ENCODE assay signal across 17 mouse cellular contexts in the genomic region with DNA sequence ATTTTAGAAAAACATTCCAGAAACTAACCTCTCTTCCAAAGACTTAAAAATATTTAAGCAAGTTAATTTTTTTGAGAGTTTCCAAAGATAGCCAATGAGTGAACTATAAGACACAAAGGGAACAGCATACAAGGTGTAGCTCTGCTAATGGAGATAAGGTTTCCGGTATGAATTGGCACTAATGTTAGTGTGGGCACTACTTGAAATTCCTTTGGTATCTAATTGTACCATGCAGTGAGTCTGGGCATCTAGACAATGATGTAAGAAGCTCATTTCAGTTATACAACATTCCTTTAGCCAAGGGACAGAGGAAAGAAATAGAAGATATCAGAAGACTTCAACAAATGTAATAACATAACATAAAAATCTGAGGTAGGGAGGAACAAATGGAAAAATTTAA.
"Had no signal": no experiment of that assay in that cellular context is flagged by ENCODE, and none has a peak within 500 bp of the region (broad histone marks: within the 10 kb centered on the region; RNA-seq: fewer than 3 reads in every experiment).

No protein-coding gene starts in this region.

- ATAC-seq: liver, postnatal 0 days; lung, postnatal 0 days; midbrain, embryonic 13.5 days; midbrain, embryonic 15.5 days had no signal

- H3K9me3 ChIP-seq: lung, embryonic 15.5 days; midbrain, embryonic 13.5 days; midbrain, embryonic 15.5 days; neural tube, embryonic 12.5 days; stomach, embryonic 15.5 days had no signal

- H3K4me3 ChIP-seq: lung, embryonic 15.5 days; midbrain, embryonic 13.5 days; midbrain, embryonic 15.5 days; neural tube, embryonic 12.5 days; stomach, embryonic 15.5 days had no signal

- H3K27me3 ChIP-seq: lung, embryonic 15.5 days; midbrain, embryonic 13.5 days; midbrain, embryonic 15.5 days; neural tube, embryonic 12.5 days; stomach, embryonic 15.5 days had no signal

- H3K4me2 ChIP-seq: lung, embryonic 15.5 days; midbrain, embryonic 11.5 days; midbrain, embryonic 13.5 days; midbrain, embryonic 15.5 days; neural tube, embryonic 12.5 days; stomach, embryonic 15.5 days had no signal

- DNase-seq: liver, postnatal 0 days; lung, adult 2 months; lung, postnatal 14 days; lung, postnatal 36 days; right cerebral cortex, postnatal 14 days; thymus, adult 2 months; thymus, postnatal 25 days; thymus, postnatal 4 days had no signal

- H3K9ac ChIP-seq: liver, postnatal 0 days; lung, embryonic 15.5 days; midbrain, embryonic 13.5 days; midbrain, embryonic 15.5 days; neural tube, embryonic 12.5 days; stomach, embryonic 15.5 days had no signal

- H3K27ac ChIP-seq: lung, embryonic 15.5 days; macrophage; midbrain, embryonic 13.5 days; midbrain, embryonic 15.5 days; neural tube, embryonic 12.5 days; stomach, embryonic 15.5 days; stomach, postnatal 0 days had no signal

- H3K4me1 ChIP-seq: lung, embryonic 15.5 days; midbrain, embryonic 13.5 days; midbrain, embryonic 15.5 days; neural tube, embryonic 12.5 days; stomach, embryonic 15.5 days had no signal

- H3K36me3 ChIP-seq: lung, embryonic 15.5 days; midbrain, embryonic 13.5 days; midbrain, embryonic 15.5 days; neural tube, embryonic 12.5 days; stomach, embryonic 15.5 days had no signal
